Mouse (Mus musculus) adrenal gland, postnatal 25 days (tissue): ENCODE measurements at regions not wholly inside any gene's neighbourhood (a gene's known extent, or its start where the extent isn't known, plus 50 kb on each side); places are given as distances from the start of the nearest gene placed in this dataset.

Experiments
- DNase-seq: peaks from one replicate; pipeline ENCODE4 v3.0.0; 2021; ENCODE audit warnings: mixed read lengths

DNA sequence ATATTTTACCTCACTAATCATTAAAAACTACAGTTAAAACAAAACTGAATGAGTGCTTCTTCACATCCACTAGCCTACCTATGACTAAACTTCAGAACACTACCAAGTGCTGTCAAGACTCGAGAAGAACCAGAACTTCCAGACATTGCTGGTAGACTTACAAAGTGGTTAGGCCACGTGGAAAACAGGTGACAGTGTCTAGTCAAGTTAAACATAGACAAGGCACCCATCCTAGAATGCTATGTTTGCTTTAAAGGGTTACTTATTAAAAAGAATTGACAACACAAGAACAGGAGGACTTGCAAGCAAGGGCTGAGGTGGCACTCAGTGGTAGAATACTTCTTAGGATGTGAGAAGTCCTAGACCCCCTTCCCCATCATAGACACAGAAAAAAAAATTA is 330.9 kb upstream of the Mmadhc start:
- DNase-seq, result no peak

DNA sequence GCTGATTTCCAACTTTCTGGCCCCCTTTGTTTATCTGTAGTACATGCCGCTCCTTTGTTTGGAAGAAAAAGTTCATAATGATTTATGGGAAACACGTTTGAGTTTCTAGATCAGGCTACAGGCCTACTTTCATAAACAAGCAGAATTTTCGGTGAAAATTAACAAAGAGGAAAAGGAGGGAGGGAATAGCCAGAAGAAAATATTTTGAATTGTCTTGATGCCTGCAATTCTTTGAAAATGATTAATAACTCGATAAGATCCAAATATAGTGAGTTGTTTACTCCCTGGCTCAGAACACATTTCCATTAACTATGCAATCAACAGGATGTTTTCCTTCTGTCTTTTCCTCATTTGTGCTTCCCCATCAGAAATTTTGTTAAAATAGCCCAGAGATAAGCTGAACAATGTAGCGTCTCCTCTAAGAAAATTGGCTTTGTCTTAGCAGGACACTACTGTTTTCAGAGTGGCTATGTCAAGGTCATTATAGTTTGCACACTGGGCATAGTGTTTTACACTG is 328.7 kb upstream of the Mmadhc start:
- DNase-seq, result no peak

DNA sequence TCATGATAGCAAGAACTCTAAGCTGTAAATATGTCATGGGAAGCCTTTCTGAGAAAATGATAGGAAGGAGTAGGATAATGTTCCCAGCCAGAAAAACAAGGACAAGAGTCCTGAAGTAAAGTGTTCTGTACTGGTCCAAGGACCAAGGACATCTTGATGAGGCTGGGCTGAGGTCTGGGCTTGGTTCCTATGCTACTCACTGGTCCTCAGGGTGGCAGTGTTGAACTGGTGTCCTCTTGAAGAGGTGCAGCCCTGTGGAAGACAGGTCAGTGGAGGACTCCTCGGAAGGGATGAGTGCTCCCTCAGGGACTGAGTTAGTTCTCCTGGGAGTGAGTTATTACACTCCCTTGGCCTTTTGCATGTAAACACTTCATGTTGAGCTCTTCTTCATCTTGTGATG is 312.5 kb upstream of the Mmadhc start:
- DNase-seq, result peak; percentile 45

DNA sequence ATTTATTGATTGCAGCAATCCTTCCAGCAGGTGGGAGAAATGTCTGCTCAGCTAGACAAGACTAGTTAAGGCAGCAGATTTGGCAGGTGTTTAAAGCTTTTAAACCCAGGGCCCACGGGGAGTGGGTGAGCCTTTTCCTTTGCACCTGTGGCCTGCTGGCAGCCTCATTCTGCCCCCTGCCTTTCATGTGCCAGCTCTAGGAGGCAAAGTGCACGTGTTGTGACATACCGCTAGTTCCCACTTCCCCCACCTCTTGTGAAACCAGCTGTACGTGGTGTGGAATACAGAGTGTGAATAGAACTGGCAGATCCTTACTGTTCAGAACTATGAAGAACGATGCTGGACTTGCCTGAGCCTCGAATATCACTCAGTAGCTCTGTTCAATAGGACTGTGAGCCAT is 292.6 kb upstream of the Mmadhc start:
- no peak for DNase-seq

DNA sequence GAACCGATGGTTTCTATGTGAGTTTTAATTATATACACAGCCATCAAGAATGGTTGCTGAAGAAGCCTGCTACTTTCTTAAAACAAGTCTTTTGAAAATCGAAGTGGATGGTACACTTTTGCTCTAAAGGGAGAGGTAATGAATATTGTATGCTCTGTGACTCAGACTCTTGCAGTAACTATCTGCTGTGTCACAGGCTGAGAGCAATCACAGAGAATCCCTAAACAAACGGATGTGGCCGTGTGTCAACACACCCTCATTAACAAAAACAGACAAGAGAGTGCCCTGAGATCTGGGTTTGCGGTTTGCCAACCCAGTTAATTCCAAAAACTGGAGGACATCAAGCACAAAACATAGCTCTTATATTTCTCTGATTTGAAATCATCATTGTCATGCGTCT is 292.1 kb upstream of the Mmadhc start:
- DNase-seq, result no peak

DNA sequence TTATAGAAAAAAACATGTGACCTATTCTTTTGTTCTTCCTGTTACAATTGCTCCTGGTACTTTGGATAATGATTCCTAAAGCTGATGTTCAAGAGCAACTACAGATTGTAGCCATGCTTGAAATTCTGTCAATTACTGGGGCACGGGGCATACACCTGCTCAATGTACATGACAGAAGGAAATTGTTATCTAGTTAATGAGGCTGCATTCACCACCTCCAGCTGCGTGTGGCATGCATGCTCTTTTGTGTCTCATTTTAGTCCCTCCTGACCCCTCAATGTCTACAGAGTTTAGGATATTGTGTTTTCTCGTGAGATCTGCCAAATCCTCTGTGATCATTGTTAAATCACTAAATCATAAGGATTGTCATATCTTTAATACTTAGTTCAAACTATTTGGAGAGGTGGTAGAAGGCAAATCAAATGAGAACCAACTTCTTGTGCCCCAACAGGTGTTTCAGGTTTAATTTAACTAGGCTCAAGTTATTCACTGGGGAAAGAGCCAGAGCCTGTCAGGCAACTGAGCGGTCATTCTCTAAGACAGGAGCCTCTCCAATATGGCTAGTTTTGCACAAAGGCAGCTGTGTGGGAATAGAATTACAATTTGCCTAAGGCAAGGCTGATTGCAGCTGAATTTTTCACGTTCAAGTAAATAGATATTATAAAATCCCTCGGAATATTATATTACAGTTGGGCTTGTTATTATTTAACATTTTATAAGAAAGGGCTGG is 289.9 kb upstream of the Mmadhc start:
- no peak for DNase-seq

DNA sequence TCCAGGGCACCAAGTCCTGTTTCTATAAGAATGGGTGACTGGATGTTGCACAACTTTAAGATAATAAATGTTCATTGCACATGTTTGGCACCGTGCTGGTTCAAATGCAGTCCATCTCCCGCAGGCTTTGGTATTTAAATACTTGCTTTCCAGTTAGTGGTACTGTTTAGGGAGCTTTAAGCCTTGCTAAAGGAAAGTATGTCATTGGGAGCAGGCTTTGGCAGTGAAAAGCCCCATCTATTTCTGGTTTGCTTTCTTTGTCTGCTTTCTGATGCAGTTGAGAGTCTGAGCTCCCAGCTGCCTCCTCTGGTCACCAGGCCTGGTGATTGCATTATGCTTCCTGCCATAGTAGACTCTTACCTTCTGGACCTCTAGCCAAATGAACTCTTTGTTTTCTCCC is 283.0 kb upstream of the Mmadhc start:
- DNase-seq, result no peak

DNA sequence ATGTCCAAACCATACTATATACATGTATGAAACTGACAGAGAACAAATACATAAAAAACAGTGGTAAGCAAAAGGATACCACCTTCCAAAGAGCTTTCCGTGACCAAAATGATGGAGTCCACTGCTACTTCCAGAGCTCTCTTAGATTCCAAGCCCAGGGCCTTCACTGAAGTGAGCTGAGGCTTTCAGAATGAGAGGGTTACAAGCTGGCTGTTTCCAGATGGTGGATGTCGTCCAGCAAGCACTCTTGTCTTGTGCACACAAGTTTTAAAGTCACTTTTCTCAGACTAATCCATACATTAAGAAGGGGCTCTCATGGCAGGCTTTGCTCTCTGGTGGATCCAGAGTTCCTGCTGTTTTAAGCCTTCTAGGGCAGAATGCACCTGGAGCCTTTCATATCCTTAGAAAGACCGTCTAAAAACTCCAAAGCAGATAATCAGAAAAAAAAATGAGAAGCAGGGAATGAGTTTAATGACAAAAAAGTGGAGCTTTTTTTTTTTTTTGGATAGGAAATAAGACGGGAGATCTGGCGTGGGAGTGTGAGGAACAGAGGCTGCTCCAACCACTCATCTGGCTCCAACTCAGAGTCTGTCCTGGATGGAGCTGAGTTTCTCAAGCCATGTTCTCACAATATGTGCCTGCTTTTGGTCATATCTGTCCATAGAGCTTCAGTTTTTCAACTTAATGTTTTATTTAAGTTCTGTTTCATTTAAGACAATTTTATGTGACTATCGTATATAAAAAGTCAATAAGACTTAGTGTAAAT is 281.9 kb upstream of the Mmadhc start:
- DNase-seq, result no peak

DNA sequence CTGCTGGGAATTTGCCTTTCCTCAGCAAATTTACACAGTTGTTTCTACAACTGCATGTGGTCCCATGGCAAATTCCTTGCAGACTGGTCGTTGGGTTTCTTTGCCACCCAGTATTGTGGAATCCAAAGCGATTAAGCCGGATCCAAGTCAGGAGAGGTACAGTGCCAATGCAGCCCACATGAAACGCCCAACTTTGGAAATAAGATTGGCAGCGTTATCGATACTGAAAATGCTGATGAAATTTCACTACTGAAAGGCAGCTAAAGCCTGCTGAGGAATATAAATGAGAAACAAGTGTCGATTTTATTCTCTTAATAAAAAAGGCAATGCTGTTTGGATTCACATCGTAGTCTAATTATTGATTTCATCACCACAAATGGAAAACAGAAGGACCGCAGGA is 281.1 kb upstream of the Mmadhc start:
- no peak for DNase-seq

DNA sequence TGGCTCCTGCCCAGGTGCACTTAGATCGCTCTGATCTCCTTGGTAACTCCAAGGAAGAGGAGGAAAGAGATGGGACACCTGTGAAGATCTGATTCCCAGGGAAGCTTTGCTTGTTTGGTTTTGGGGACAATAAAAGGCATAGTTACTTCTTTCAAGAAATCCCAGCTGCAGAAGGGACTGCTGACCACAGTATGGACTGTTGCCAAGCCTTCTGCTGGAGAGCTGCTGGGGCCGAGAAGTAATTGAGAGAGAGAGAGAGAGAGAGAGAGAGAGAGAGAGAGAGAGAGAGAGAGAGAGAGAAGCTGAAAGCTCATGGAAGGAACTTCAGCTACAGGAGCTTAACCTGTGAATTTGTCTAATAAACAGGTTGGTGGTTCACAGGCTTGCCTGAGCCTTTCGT is 276.9 kb upstream of the Mmadhc start:
- no peak for DNase-seq

DNA sequence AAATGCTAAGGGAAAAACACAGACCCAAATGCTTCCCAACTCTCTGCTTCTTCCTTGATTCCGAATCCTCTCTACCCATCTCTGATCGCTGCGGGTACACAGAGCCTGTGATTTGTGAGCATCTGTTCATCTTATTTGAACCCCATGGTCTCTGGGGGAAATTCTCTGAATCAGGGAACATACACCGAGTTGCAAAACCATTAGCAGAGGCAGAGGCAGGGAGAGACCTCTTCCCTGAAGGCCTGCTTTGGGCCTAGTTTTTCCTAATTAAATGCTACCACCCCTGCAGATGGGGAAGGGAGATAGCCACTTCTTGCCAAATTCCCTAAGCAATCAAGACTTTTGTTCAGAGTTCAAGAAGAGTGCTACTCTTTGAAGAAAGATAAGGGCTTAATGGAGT is 274.4 kb upstream of the Mmadhc start:
- DNase-seq, result no peak

DNA sequence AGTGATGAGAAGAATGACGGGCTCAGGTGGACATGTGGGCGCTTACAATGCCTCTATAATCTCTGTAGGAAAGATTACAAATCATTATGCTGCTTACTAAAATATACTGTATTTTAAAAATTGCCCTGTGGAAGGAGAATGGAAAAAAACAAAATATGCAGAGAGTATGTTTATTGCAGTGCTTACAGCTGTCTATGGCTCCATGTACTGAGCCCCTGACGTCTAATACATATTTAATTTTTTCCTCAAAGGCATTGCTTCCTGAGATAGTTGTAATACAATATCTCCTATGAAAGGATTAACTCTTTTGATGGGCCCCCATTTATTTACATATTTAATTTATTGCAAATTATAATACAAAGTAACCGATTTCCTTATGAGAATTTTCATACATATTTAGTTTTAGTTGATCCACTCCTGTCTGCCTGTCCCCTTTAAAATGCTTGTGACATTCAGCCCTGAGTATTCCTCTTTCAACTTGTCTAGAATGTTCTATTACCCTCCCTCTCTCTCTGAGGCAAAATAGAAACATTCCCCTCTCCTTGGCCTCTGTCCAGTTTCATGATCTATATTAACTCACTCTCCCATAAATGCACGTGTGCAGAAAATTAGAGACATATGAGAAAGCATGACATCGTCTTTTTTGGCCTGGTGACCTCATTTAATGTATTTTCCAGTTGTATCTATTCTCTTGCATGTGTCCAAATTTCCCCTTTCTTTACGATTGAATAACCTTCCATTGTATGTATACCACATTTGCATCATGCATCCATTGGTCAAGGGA is 273.1 kb upstream of the Mmadhc start:
- DNase-seq, result no peak

DNA sequence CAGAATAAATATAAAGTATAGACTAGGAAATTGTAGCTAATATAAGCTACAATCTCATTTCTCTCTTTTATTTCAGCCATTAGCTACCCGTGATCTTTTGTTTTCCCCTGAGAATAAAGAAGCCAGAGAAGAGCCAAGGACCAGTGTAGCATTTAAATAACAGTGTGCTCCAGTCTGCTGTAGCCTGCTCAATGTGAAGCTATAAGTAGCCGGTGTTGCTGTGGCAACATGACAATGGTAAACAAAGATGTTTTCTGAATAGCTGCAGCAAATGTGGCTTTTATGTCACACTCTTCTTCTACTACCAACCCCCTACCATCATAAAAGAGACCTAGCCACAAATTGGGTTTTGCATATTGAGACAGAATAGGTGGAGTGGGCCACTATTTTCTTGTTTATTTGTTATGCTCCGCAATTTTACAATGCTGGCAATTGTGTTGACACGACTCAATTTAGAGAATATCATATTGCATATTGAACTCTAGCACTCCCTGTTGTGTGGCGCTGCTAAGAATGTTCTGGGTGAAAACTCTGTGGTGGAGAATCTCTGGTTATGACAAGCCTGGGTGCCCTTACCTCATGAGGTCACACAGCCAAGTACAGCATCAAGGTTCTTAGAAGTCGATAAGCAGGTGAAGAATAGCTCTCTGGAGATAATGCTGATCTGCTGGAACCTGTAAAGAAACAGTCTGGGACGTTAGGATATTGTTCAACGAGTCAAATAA is 272.3 kb upstream of the Mmadhc start:
- no peak for DNase-seq

DNA sequence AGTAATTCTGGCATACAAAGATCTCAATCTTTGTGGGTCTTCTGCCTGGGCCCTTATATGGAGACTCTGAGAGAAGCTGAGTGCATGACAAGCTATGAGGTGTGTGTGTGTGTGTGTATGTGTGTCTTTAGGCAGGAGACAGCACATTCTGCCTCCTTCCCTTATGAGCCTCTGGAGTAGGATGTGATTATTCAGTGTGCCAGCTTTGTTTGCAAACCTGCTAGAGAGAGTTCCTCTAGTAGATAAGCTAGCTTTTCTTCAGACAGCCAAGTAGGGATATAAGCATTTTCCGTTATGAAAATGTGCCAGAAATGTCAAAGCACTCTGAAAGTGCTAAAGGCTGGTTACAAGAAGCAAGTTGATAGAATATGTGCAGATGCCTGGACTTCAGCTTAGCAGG is 270.9 kb upstream of the Mmadhc start:
- no peak for DNase-seq

DNA sequence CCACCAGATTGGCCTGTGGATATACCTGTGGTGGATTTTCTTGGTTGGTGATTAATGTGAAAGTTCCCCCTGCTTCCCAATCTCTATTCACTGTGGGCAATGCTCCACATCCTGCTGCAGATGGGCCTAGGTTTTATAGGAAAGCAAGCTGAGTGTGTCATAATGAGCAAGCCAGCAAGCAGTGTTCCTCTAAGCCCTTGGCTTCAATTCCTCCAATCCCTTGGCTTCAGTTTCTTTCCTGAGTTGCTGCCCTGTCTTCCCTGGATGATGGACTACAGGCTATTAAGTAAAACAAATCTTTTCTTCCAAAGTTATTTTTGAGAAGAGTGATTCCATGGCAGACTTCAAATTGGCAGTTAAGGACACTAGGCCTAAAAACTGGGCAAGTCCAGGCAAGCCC is 257.4 kb upstream of the Mmadhc start:
- no peak for DNase-seq

DNA sequence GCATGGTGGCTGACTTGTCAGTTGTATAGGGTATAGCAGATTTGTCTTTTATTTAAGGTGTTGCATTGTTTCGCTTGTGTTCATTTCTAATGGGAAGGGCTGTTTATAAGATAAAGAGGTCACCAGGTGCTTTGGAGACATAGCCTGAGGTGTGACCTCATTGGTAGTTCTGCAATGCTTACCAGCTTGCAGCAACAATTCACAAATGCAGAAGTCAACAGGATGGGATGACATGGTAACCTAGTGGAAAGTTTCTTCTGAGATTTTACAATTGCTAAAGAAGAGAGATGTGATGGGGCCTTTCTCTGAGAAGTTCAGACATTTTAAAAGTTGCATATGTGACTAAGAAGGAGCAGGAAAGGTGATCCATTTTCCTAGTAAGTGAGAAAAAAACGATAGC is 255.8 kb upstream of the Mmadhc start:
- no peak for DNase-seq

DNA sequence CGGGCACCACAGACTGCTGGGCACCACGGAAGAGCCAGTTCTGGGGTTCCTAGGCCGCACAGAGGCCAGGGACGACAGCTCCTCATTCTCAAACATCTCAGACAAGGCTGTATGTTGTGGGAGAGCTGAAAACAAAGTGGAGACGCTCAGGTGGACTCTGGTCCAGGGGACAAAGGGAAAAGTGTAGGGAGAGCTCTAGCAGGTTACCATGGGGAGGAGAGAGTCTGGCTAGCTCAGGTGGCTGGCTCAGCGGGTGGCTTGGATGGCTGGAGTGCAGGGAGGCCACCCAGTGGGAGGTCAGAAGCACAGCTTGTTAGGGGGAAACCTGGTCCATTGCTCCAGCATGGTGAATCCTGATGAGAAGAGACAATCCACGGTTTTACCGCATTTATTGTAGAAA is 253.3 kb upstream of the Mmadhc start:
- DNase-seq, result no peak

DNA sequence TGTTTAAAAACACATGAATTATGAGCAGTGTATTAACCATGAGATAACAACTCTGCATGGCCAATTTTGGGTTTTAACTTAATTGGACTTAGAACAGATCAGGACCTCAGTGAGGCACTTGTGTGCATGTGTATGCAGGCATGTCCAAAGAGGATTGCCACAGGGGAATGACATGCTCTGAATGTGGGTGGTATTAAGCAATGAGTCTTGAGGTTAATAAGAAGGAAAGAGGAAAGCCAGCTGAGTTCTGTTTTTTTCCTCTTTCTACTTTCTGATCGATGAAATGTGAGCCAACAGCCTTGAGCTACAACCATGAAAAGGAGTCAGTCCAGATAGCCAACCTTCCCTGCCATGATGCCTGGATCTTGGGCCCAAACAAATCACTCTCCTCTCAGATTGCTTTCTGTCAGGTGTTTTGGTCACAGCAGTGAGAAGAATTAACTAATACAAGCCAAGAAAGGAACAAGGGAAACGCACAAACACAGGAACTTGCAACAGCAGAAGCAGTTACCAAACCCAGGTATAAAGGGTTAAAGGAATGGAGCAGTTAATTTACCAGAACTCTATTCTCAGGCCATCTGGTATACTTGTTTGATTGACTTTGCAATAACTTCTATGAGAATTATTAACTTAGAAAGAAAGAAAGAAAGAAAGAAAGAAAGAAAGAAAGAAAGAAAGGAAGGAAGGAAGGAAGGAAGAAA is 243.3 kb upstream of the Mmadhc start:
- DNase-seq, result no peak

DNA sequence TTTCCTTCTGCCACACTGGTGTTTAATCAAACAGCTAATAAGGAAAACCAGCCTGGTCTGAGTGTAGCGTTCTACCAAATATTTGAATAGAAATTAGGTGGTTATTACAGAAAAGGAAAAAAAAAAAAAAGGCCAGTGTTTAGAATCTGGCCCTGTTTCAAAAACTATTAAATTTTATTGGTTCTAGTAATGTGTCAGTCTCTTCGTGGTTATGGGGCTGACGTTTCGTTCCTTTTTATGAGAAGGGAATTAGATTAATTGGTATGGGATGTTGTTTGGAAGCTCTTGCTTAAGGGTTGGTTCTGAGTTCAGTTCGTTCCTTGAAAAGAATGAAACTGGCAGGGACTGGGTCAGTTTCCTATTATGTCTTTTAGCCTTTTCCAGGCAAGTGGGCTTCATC is 241.5 kb upstream of the Mmadhc start:
- no peak for DNase-seq

DNA sequence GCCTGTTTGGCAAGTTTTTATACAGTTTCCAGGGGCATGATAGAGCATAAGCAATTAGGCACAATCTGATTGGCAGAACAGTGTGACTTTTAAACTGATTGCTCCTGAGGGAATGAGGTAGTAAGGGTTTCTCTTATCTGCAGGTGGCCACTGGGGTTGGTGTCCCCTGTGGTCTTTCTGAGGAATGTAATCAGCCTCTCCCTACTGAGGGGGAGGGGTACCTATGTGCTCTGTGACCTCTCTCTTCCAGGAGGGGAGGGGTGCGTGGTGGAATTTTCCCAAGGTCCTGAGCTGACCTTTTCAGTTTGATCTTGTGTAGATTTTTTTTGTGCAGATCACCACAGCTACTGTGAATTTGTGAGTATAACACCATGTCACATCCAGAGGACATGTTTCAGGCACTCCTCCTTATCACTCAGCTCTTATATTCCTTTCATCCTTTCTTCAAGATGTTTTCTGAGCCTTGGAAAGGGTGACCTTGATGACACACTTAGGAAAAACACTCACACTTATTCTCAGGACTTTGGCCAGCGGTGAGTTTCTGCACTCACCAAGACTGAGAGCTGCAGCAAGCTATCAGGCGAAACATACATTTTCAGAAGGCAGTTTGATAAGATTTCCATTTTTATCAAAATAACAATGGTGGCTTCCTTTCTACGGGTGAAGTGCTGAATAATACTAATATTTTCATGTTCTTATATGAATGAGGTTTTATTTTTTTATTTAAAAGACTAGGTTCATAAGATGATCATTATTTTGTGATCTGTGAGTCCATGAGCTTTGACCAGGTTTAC is 238.7 kb upstream of the Mmadhc start:
- peak; percentile 6 for DNase-seq

DNA sequence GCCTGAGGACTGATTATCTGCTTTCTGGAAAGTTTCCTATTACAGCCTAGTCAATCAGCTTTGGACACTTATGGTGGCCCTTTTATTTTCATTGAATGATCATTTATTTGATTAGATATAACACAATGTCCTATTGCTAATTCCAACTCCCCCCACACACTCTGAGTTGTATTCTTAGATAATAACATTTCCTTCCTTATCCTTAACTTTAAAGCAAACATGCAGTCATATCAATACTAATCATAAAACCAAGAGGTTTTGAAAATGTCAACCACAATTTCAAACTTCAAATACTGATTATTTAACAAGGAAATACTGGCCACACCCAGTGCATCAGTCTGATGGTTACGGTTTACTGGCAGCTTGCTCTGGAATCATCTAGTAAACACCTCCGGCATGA is 237.1 kb upstream of the Mmadhc start:
- no peak for DNase-seq
